Mouse (Mus musculus): Measurements from ENCODE around the gene Gm4450.
"Not testable (repeated sequence)": the region's sequence is repeated elsewhere in the genome, so short reads cannot be mapped to it uniquely, and the experiment has no call there.

Gm4450 gene

DNA sequence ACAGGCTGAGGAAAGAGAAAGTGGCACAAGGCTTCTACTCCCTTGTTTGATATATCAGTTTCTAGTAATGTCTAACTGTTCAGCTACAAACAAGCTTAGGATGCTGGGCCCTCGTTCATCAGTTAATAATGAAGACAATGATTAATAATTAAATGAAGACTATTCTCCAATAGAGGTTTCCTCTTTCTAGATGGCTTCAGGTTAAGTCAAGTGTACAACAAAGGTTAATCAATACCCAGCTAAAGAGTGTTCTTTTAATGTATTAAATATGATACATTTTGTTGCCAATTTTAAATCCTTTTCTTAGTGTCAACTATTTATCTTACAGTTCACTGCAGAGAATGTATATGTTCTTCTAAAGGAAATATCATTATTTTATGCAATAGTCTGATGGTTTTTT, at the start of gene Gm4450:
Gene Gm4450 (minus strand): TSS at position 101 of the 400 bp plus-strand sequence.
- not testable (repeated sequence) for DNase-seq (ENCODE audit: low read depth)

DNA sequence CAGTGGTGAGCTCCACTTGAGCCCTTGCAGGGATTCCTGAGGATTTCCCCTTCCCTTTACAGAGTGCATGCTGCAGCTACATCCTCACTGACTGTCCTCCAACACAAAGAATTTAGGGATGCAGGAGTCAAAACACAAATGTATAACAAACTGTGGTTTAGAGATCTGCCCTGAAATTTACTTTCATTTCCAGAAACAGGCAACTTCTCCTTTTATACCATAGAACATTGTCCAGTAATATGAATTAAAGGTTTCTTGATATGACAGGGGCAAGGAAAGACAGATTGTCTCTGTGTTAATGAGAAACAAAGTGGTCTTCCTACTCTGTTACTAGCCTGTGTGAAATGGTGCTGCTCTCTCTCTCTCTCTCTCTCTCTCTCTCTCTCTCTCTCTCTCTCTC, 40.5 kb upstream of the Gm4450 start:
- not testable (repeated sequence) for DNase-seq (ENCODE audit: low read depth)

DNA sequence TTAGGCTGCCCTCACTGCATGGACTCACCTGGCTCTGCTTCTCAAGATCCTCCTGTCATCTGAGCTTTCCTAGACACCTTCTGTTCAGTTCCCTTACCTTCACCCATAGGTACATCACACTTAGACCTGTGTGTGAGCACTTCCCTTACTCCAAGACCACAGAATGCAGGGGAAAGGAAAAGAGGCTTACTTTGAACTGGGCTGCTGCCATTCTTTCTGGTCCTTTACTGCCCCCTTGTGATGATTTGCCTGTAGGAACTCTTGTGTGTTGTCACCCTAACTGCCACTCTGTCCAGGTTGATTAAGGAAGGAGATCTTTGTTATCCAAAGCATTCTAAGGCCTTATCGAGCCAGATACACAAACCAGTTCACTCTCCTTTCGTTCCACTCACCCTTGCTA, 39.8 kb upstream of the Gm4450 start:
- DNase-seq (ENCODE audit: low read depth): not testable (repeated sequence)

DNA sequence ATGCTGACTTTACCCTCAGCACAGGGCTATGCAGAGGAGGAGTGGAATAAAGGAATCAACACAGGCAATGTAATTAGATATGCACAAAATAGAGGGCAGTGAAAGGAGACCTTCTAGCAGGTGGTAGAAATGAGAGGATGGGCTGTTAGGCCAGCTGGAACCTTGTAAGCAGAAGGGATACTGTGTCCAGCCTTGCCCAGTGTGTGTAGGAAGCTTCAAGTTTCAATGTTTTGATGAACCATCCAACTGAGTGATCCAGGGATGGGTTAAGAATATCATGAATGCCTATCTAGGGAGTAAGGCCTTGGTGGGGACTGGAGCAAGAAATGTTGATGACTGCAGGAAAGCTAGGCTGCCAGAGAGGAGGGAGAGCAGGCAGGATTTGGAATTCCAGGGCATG, 38.1 kb upstream of the Gm4450 start:
- not testable (repeated sequence) for DNase-seq (ENCODE audit: low read depth)

DNA sequence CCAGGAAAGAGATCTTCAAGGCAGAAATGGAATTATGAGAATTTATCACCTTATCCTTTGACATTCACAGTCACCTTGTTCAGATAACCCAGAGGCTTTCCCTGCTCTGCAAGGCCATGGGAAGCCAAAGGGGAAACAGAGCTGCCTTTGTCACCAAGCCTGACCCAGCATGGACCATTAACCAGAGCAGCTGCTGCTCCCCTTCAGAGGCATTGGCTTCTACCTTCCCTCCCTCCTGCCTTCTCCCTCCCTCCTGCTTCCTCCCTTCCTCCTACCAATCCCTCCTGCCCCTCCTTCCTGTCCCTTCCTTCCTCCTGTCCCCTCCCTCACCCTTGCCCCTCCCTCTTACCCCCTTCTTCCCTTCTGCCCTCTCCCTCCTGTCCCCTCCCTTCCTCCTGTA, 37.3 kb upstream of the Gm4450 start:
- DNase-seq (ENCODE audit: low read depth): not testable (repeated sequence)

DNA sequence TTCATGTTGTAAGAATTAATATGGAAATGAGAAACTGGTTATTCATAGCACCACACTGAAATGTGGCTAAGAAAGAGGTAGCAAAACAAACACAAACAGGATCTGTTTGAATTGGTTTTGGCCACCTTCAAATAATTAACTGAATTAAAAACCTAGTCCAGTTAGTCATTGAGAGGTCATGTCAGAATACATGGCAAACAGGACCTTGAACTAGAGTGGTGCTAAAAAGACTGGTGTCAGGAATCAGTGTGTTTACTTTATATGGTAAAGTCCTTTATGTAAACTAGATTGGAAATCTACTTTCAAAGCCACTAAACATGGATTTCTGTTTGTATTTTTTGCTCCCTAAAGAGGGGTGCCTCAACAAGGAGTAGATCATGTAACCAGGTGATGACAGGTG, 14.6 kb upstream of the Gm4450 start:
- DNase-seq (ENCODE audit: low read depth): not testable (repeated sequence)

DNA sequence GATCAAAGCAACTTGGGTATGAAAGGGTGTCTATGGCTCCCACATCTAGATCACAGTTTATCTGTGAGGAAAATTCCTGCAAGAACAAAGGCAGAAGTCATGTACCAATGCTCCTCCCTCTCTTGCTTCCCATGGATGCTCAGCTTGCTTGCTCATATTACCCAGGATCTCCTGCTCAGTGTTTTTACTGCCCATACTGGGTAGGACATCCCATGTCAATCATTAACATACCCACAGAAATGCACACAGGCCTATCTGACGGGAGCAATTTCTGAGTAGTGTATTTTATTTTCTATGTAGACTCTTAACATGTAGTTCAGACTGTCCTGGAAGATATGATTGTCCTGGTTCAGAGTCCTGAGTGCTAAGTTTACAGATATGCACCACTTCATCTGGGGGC, 14.1 kb upstream of the Gm4450 start:
- not testable (repeated sequence) for DNase-seq (ENCODE audit: low read depth)

DNA sequence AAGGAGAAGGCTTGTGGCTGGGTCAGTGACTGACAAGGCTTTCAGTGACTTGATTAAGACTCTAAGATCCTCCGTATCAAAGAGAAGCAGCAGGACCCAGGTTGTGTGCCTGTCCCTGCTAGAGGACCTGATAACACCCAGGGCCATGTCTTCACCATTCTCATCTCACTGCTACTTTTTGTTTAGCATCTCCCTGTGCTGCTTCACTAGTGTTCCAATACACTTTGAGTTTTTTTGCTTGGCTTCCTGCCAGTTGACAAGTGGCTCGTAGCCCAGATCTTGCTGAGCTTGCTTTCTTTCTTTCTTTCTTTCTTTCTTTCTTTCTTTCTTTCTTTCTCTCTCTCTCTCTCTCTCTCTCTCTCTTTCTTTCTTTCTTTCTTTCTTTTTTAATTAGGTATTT, 12.4 kb upstream of the Gm4450 start:
- DNase-seq (ENCODE audit: low read depth): not testable (repeated sequence)

DNA sequence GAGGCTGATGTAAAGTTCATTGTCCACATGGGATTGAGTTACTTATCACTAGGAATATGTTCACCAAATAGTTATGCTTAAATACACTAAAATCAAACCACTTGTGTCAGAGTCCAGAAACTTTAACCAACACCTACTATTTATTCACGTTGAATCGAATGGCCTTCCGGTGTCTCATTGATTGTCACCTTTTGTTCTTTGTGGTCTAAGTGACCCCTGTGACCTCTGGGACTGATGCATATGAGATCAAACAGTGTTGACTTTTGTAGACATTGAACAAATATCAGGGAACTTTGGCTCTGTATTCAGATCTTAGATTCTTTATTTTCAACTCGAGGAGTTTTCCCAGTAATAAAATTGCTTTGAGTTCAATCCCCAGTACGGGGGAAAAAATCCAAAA, 3.1 kb downstream of the Gm4450 start:
- DNase-seq (ENCODE audit: low read depth): not testable (repeated sequence)

DNA sequence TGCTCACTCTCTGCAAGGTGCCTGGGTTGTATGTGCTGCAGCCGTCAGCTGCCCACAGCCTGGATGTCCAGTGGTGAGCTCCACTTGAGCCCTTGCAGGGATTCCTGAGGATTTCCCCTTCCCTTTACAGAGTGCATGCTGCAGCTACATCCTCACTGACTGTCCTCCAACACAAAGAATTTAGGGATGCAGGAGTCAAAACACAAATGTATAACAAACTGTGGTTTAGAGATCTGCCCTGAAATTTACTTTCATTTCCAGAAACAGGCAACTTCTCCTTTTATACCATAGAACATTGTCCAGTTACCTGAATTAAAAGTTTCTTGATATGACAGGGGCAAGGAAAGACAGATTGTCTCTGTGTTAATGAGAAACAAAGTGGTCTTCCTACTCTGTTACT, 13.0 kb downstream of the Gm4450 start:
- DNase-seq (ENCODE audit: low read depth): not testable (repeated sequence)

DNA sequence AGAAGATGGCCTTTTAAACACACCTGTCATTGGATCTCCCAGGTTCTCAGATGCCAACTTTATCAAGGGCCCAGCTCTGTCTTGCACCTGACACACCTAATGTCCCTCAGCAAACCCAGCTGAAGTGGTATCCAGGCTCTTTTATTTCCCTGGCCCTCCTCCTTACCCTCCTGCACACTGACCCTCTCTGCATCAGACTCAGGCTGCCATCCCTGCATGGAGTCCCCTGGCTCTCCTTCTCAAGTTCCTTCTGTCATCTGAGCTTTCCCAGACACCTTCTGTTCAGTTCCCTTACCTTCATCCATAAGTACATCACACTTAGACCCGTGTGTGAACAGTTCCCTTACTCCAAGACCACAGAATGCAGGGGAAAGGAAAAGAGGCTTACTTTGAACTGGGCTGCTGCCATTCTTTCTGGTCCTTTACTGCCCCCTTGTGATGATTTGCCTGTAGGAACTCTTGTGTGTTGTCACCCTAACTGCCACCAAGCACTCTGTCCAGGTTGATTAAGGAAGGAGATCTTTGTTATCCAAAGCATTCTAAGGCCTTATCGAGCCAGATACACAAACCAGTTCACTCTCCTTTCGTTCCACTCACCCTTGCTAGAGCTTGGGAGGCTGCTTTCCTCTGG, 13.7 kb downstream of the Gm4450 start:
- DNase-seq (ENCODE audit: low read depth): peak; percentile 36

DNA sequence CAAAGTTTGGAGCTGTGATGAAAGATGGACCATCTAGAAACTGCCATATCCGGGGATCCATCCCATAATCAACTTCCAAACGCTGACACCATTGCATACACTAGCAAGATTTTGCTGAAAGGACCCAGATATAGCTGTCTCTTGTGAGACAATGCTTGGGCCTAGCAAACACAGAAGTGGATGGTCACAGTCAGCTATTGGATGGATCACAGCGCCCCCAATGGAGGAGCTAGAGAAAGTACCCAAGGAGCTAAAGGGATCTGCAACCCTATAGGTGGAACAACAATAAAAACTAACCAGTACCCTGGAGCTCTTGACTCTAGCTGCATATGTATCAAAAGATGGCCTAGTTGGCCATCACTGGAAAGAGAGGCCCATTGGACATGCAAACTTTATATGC, 14.7 kb downstream of the Gm4450 start:
- not testable (repeated sequence) for DNase-seq (ENCODE audit: low read depth)

DNA sequence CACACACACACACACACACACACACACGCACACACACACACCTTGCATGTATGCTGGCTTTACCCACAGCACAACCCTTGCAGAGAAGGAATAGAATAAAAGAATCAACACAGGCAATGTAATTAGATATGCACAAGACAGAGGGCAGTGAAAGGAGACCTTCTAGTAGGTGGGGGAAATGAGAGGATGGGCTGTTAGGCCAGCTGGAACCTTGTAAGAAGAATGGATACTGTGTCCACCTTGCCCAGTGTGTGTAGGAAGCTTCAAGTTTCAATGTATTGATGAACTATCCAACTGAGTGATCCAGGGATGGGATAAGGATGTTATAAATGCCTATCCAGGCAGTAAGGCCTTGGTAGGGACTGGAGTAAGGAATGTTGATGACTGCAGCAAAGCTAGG, 21.9 kb downstream of the Gm4450 start:
- DNase-seq (ENCODE audit: low read depth): no peak

DNA sequence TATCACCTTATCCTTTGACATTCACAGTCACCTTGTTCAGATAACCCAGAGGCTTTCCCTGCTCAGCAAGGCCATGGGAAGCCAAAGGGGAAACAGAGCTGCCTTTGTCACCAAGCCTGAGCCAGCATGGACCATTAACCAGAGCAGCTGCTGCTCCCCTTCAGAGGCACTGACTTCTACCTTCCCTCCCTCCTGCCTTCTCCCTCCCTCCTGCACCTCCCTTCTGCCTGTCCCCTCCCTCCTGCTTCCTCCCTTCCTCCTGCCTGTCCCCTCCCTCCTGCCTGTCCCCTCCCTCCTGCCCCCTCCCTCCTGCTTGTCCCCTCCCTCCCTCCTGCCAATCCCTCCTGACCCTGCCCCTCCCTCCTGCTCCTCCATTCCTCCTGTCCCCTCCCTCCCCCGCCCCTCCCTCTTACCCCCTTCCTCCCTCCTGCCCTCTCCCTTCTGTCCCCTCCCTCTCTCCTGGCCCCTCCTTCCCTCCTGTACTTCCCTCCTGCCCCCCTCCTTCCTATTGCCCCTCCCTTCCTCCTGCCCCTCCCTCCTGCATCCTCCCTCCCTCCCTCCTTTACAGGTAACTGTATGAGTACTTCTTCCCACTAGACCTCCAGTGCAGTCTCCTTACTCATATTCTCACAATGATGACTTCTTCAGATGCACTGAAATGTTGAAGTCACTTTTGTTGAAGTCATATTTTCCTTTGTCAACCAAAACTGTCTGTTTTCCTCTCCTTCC, 22.7 kb downstream of the Gm4450 start:
- DNase-seq (ENCODE audit: low read depth): no peak

DNA sequence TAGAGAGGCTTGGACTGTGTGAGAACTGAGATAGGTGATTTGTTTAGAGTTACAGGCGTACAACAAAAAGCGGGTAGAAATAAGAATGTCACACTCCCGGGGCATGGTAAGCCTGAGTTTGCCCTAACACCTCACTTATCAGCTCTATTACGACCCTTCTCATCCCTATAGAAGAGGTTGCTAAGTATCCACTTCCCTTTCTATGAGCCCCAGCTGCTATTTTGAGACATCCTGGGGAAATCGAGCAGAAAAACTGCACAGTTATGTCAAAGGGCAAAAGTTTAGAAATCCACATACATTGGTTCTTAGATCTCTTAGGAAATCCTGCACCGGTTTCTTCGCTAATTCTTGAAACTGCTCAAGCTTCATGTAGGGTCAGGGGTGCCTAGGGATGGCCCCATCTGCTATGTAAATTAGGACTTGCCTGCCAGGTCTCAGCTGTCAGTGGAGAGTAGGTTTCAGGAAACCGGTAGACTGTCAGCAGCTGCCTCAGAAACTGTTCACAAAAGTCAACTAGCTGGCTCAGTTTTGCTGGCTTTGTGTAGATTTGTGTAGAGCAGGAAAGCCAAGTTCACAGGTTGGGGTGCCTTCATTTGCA, 27.9 kb downstream of the Gm4450 start:
- no peak for DNase-seq (ENCODE audit: low read depth)

DNA sequence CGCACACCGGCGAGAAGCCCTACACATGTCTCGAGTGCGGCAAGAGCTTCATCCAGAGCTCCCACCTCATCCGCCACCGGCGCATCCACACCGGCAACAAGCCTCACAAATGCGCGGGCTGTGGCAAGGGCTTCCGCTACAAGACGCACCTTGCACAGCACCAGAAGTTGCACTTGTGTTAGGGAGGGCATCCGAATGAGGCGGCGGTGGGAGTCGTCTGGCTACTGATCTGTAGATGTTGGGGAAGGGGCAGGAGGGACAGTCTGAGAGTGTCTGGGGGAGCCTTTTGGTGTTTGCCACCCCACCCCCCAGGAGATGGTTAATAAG, 28.5 kb downstream of the Gm4450 start:
- DNase-seq (ENCODE audit: low read depth): no peak

DNA sequence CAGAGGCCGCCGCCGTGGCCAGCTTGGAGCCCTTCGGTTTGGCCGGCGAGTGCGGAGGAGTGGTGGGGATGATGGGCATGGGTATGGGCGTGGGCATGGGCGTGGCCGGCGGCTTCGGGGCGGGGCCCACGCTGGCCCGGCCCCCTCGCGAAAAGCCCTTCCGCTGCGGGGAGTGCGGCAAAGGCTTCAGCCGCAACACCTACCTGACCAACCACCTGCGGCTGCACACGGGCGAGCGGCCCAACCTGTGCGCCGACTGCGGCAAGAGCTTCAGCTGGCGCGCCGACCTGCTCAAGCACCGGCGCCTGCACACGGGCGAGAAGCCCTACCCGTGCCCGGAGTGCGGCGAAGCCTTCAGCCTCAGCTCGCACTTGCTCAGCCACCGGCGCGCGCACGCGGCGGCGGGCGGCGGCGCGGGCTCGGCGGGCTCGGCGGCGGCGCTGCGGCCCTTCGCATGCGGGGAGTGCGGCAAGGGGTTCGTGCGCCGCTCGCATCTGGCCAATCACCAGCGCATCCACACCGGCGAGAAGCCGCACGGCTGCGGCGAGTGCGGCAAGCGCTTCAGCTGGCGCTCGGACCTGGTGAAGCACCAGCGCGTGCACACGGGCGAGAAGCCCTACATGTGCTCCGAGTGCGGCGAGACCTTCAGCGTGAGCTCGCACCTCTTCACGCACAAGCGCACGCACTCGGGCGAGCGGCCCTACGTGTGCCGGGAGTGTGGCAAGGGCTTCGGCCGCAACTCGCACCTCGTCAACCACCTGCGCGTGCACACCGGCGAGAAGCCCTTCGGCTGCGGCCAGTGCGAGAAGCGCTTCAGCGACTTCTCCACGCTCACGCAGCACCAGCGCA, 29.1 kb downstream of the Gm4450 start:
- DNase-seq (ENCODE audit: low read depth): peak; percentile 65

DNA sequence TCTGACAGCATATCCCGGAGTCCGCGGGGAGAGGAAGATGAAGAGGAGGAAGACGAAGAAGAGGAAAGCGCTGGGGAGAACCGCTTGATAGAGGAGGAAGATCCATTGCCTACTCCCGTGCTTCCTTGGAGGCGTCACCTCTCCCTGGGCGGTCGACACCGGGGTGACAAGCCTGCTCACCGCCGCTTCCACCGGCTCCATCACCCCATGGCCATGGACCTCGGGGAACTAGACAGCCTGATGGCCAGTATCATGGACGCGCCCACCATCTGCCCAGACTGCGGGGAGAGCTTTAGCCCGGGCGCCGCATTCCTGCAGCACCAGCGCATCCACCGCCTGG, 29.7 kb downstream of the Gm4450 start:
- DNase-seq (ENCODE audit: low read depth): no peak

DNA sequence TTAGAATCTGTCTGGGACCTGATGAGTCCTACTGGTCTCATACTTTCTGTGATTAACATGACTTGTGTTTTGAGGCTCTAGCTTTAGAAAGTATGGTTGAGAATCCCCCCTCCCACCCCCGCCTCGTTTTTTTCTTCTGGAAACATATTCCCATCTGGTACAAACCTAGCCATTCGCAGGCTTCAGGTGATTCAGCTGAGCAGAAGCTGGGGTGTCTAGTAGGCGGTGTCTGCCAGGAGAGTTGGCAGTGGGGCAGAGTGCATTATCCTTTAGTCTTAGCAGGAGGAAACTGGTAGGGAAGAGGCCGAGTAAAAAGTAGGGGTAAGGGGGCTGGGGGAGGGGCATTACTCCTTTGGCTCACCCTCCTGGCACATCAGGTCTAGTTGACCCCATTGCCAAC, 30.2 kb downstream of the Gm4450 start:
- no peak for DNase-seq (ENCODE audit: low read depth)

DNA sequence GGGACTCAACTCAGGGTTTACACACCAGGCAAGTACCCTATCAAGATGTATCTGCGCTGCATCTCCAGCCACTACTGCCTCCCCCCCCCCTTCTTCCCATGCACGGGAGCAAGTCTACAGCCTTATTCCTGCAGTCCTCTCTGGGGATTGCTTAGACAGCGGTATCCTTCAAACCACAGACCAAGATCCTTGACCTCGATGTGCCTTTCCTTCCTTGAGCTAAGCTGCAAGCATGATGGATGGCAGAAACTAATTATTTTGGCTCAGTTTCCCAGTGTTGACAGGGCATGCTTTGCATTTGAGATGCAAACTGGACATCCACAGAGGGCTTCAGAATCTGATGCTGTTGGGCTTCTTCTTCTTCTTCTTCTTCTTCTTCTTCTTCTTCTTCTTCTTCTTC, 34.0 kb downstream of the Gm4450 start:
- DNase-seq (ENCODE audit: low read depth): no peak

DNA sequence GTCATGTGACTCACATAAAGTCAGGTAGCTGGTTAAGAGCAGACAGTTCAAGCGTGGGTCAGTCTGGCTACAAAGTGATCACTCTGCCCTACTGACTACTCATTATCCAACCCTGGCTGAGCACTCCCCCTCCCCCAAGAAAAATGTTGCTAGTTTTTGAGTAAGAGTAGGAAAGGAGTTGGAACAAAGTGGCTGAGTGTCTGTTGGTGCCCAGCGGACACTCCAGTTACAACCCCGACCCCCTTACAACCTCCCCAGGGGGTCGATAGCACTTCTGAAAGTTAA, 37.2 kb downstream of the Gm4450 start:
- no peak for DNase-seq (ENCODE audit: low read depth)

DNA sequence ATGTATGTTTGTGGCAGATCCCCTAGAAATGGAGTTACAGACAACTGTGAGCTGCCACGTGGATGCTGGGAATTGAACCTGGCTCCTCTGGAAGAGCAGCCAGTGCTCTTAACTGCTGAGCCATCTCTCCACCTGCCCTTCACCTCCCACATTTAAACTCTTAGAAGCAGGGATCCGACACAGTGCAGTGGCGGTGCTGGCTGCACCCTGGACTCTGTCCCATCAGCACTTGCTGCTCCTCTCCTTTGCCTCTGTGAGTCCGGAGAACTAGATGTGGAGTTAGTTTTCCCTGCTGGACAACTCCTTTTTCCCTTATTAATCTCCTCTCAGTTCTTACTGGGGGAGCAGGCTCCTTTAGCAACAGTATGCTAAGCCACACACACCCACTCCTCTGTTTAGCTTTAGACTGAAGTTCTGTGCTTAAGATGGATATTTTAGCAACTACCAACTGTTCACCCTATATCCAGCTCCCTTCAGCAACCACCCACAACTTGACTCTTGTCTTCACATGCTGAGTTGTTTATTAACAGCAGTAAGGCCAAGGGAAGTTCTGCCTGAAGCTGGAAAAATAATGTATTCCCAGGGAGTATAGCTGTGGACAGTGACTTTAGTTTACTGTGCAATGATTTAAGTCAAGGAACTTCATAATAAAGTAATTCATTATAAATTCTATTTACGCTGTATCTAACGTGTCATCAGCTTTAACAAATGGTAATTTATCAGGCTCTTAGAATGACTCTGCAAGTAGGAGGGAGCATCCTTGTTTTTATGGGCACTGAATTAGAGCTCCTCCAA, 37.7 kb downstream of the Gm4450 start:
- no peak for DNase-seq (ENCODE audit: low read depth)
